Mouse (Mus musculus) lung, adult 2 months (tissue): Measurements from ENCODE around the gene Sphk2. TPM values are rescaled to one million over a fixed set of nuclear protein-coding genes. Genes with fewer than 3 reads are reported as not detected.

ENCODE experiments used
- DNase-seq: peaks from one replicate; pipeline ENCODE4 v3.0.0; 2022
- H3K4me1 ChIP-seq: fragments of 200-500 bp; 2 replicates; pipeline ENCODE4 v1.6.1; 2011; ENCODE audit warnings: low read length; ENCODE audit not compliant: control insufficient read depth, insufficient read depth
- H3K4me3 ChIP-seq: fragments of 200-500 bp; replicated peaks from 2 replicates; pipeline ENCODE3; 2011; ENCODE audit warnings: low read depth, mild to moderate bottlenecking, control low read depth, low read length; ENCODE audit errors: extremely low read depth
- CTCF ChIP-seq: fragments of 200-500 bp; IDR thresholded peaks from 2 replicates; pipeline ENCODE4 v1.5.1; 2011; ENCODE audit warnings: mild to moderate bottlenecking, low read length, control low read depth; ENCODE audit not compliant: insufficient read depth
- POLR2A ChIP-seq: fragments of 200-500 bp; IDR thresholded peaks from 2 replicates; pipeline ENCODE4 v1.6.1; 2011; ENCODE audit warnings: low read depth, mild to moderate bottlenecking, control low read depth, low read length, borderline replicate concordance; ENCODE audit errors: extremely low read depth
- WGBS: fragments of 180-500 bp; shearing (Covaris S2); methylation state at CpG from one replicate; pipeline ENCODE4 v1.1.7; 2018; 5-methylcytosine and 5-hydroxymethylcytosine counted together
- polyA plus RNA-seq: library from polyadenylated mRNA; depleted of rRNA; stranded (reverse); fragments of >200 nt; gene quantifications from 2 replicates; pipeline ENCODE4 v1.2.3, GENCODE M21; 2012

The Sphk2 gene
- polyA plus RNA-seq, 1 experiment: 62.4 TPM

GRCm38 (mm10) chr7:45747450-45747849 is 29.6 kb upstream of the Sphk2 start:
- WGBS: 92% methylated on average over 5 of the region's 5 CpGs
- Histone ChIP-seq H3K4me1 (no peaks in the 10 kb centered on the region), H3K4me3 (no peak overlapping the region)
- TF ChIP-seq CTCF (no peak), POLR2A (no peak)
- DNase-seq: no peak

GRCm38 (mm10) chr7:45746518-45746917 is 28.7 kb upstream of the Sphk2 start:
- WGBS: 60% methylated on average over 6 of the region's 6 CpGs
- no peak overlapping the region for H3K4me3 ChIP-seq
- no peak for DNase-seq
- H3K4me1 ChIP-seq: no peaks in the 10 kb centered on the region
- TF ChIP-seq CTCF: peak; percentile 22; the same call in 1 of the 2 replicates
- TF ChIP-seq POLR2A: no peak

GRCm38 (mm10) chr7:45744387-45744786 is 26.6 kb upstream of the Sphk2 start:
- Histone ChIP-seq H3K4me1 (no peaks in the 10 kb centered on the region), H3K4me3 (no peak overlapping the region)
- WGBS: 36% methylated on average over 2 of the region's 2 CpGs
- TF ChIP-seq CTCF (no peak), POLR2A (no peak)
- peak; percentile 61 for DNase-seq

- no peaks in the 10 kb centered on the region for H3K4me1 ChIP-seq
- TF ChIP-seq CTCF: 0 out of 2 replicates have a peak, but pooled peaks have one; percentile 15
- TF ChIP-seq POLR2A: no peak
- no peak for DNase-seq
- 21% methylated on average over 19 of the region's 19 CpGs for WGBS
- peak overlapping the region; percentile 42 for H3K4me3 ChIP-seq
Measured at GRCm38 (mm10) chr7:45742338-45742737, 24.5 kb upstream of the Sphk2 start.

- H3K4me3 ChIP-seq: peak overlapping the region; percentile 42
- 32% methylated on average over 11 of the region's 11 CpGs for WGBS
- TF ChIP-seq CTCF (no peak), POLR2A (peak; percentile 63; the same call in 1 of the 2 replicates)
- DNase-seq: no peak
- no peaks in the 10 kb centered on the region for H3K4me1 ChIP-seq
Measured at GRCm38 (mm10) chr7:45741777-45742176, 24.0 kb upstream of the Sphk2 start.

- WGBS: 74% methylated on average over 12 of the region's 12 CpGs
- no peak for DNase-seq
- H3K4me1 ChIP-seq: no peaks in the 10 kb centered on the region
- TF ChIP-seq CTCF (no peak), POLR2A (no peak)
- no peak overlapping the region for H3K4me3 ChIP-seq
Measured at GRCm38 (mm10) chr7:45741308-45741707, 23.5 kb upstream of the Sphk2 start.

- no peak for DNase-seq
- H3K4me1 ChIP-seq: no peaks in the 10 kb centered on the region
- no peak for TF ChIP-seq CTCF
- no peak for TF ChIP-seq POLR2A
- WGBS: 55% methylated on average over 10 of the region's 10 CpGs
- no peak overlapping the region for H3K4me3 ChIP-seq
Measured at GRCm38 (mm10) chr7:45739820-45740219, 22.0 kb upstream of the Sphk2 start.

GRCm38 (mm10) chr7:45739162-45739763 is 21.5 kb upstream of the Sphk2 start:
- 8% methylated on average over 9 of the region's 9 CpGs for WGBS
- no peak for TF ChIP-seq POLR2A
- peak; percentile 77 for TF ChIP-seq CTCF
- Histone ChIP-seq H3K4me1 (no peaks in the 10 kb centered on the region), H3K4me3 (no peak overlapping the region)
- DNase-seq: peak; percentile 80

GRCm38 (mm10) chr7:45733477-45733876 is 15.7 kb upstream of the Sphk2 start:
- 58% methylated on average over 5 of the region's 5 CpGs for WGBS
- no peaks in the 10 kb centered on the region for H3K4me1 ChIP-seq
- TF ChIP-seq POLR2A (no peak), CTCF (no peak)
- no peak overlapping the region for H3K4me3 ChIP-seq
- DNase-seq: no peak

GRCm38 (mm10) chr7:45730727-45731431 is 13.1 kb upstream of the Sphk2 start:
- TF ChIP-seq CTCF (peak; percentile 37; the same call in 1 of the 2 replicates), POLR2A (no peak)
- WGBS: 34% methylated on average over 16 of the region's 16 CpGs
- no peaks in the 10 kb centered on the region for H3K4me1 ChIP-seq
- no peak overlapping the region for H3K4me3 ChIP-seq
- no peak for DNase-seq
